Mouse (Mus musculus) naive thymus-derived CD4-positive, alpha-beta T cell, adult 2 months (primary cell): ENCODE results near the gene Cwc27.

Experiments used
- DNase-seq: peaks from one replicate; pipeline ENCODE4 v3.0.0-alpha.2; 2011; ENCODE audit warnings: low read depth

Cwc27 gene

DNA sequence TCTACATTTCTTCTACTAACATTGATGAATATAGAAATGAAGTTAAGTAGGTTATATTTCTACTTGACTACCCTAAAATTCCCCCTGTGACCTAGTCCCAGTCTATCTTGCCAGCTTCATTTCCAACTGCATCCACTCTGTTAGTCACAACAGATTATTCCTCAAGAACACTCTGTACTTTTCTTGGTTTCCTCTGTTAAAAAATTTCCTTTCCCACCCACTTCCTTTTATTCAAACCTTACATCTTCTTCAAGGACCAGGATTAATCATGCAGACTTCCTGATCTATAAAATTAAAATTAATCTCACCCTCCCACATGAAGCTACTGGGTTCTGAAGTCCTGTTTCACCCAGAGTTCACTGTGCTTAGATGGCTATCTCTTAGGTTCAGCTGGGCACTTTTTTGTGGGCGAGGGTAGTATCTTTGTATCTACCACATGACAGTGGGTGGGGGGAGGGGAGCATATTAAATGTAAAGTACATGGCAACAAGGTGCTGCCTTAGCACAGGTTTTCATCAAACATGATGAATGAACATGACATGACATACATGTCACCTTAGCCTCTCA lies 37.8 kb downstream of the Cwc27 start:
- no peak for DNase-seq

DNA sequence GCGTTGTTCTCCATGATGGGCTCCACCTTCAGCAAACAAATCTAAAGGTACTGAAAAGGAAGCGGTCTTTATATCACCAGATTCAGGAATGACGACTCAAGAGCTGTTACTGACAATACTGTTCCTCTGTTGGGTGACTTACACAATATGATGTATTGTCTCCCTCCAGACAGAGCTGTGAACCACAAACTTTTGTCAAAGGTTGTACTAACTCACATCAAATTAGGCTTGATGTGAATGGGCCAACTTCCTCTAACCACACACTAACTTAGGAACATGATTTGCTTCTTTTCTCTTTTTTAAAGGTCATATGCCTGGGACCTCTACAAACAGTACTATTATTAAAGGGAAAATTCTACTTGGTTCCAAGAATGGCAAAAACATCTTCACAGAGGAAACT lies 53.7 kb downstream of the Cwc27 start:
- DNase-seq = no peak

DNA sequence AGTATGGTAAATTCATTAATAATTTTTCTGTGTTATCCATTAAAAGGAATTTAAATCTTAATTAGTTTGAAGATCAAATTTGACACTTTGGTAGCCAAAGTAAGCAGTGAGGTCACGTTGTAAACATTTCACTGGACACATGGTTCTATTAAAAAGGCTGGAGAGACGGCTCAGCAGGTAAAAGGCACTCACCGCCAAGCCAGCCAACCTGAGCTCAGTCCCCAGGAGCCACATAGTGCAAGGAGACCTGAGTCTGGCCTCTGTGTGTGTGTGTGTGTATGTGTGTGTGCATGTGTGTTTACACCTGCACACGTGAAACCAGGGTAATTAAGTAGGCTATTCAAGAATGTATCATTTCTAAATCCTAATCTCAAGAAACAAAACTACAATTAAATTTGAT lies 54.5 kb downstream of the Cwc27 start:
- no peak for DNase-seq

DNA sequence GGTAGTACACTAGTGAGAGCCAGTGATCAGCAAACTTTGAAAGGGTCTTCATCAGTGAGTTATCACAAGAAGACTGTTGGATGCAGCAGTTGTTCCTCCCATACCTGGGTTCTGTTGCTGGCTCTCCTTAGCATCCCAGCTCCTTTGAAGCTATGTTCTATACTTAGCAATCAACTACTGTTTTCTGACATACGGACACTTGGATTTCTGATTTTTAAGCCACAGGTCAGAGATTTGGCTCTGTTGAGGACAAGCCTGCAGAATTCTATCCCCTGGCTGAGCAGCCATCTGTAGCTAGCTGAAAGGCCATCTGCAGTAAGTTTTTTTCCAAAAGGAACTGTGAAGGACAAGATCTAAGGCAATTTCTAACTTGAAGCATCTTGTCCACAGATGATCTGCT lies 57.6 kb downstream of the Cwc27 start:
- no peak for DNase-seq

DNA sequence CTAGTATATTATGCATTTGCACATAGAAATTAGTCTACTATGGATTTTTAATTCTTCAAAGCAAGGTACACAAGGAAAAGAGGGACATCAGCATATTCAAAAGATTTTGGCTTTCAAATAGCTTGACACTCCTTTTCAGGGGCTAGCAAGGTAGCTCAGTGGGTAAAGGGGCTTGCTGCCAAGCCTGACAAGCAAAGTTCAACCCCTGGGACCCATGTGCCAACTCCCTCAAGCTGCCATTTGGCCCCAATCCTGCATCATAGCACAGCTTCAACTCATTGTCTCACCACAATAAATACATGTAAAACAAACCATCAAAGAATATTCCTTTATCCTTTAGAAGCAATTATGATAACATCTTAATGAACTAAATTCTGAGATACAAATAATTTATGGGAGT lies 69.9 kb downstream of the Cwc27 start:
- DNase-seq = no peak

DNA sequence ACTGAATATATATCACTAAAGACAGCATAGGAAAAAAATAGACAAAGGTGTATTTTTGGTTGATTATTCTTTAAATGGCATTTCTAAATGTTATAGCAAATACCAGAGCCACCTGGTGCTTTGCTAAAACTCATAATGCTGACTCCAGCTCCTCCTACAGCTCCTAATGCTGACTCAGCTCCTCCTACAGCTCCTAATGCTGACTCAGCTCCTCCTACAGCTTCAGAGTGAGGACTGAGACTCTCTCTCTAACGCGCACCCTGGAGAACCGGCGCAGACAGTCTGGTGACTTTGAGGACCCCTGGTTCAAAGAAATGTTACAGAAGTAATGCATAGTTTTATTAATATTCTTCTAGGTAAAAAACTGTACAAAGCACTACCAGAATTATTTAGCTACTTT lies 74.1 kb downstream of the Cwc27 start:
- no peak for DNase-seq

DNA sequence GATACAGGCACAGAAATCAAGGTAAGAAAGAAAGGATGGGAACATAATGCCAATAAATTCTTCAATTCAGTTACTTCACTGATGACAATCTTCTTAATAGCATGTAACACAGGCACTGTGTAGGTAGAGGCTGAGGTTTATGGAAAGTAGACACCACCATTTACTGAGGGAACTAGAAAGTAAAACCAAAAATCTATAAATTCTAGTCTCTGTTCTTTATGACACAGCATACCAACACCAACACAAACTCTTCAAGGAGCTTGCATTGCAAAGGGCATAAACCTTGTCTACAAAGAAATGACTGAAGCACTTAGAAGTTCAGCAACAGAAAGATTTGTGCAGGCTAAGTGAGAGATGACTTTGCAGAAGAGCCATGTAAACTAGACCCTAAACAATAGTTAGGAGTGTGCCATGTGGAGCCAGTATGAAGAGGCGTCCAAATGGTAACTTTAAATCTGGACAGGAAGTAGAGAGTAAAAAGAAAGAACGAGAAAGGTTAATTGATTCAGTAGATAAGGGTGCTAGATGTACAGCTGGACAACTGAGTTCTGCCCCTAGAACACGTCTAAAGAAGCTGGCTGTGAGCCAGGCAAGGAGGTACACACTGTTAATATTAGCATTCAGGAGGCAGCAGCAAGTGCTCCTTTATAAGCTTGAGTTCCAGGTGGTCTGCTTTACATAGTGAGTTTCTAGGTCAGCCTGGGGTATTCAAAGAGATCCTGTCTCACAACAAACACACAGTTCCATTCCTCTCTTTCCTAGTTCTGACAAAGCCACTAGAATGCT lies 87.5 kb downstream of the Cwc27 start:
- no peak for DNase-seq

DNA sequence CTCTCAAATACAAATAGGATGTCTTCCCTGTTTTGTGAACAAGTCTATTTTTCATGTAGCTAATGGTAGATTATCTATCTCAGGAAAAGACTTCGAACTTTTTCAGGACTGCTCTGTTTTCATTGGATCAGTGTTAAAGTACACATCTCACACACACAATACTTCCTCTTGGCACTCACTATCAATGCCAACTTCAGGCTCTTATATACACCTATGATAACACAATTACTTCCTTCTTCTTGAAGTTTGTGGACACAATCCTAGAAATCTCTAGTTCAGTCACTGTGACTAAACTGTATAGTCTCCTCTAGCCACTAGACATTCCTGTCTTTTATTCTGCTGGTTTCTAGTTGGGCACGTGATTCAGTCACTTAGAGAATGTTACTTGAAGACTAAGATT lies 89.3 kb downstream of the Cwc27 start:
- no peak for DNase-seq

DNA sequence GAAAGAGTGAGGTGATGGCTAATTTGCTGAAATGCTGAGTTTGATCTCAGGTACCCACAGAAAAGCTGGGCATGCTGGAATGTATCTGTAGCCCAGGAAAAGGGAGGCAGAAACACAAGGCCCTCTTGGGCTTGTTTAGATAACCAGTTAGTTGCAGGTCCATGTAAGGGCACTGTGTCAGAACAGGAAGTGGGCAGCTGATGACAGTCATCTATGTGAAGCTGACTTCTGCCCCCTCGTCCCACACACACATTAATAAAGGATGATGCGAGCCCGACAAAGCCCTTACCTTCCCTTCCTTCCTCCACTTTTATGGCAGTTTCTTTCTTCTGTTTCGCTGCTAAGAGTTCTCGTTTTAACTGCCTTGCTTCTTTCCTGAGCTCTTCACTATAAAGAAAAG lies 96.8 kb downstream of the Cwc27 start:
- DNase-seq = no peak

DNA sequence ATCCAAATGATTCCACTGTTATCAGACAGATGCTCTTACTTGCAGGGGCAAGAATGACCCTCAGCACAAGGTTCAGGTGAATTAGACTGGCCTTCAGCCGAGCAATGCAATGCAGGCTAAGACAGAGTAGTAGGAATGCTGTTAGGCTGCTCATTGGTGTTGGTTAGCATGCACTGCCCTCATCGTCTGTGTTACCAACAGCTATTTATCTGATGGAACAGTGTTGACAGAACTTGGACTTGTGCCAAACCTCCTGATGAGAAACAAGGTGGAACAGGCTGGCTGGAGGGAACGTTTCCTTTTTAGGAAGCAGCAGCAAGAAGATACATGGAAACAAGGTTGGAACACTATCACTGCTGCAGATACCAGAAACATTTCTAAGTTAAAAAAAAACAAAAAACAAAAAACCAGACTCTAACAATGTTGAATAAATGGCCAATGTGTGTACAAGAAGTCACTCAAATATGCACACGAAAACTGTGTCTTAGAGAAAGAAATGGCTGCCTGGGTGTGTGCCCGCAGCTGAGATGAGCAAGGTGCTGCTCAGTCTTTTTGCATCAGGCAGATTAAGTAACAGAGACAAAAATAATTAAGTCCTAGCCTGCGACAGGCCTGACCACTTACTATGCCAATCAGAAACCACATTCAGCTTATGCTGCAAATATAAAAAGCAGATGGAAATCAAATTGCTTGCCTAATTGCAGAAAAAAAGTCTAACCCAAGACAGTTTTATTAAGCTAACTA lies 122.2 kb downstream of the Cwc27 start:
- DNase-seq = no peak

DNA sequence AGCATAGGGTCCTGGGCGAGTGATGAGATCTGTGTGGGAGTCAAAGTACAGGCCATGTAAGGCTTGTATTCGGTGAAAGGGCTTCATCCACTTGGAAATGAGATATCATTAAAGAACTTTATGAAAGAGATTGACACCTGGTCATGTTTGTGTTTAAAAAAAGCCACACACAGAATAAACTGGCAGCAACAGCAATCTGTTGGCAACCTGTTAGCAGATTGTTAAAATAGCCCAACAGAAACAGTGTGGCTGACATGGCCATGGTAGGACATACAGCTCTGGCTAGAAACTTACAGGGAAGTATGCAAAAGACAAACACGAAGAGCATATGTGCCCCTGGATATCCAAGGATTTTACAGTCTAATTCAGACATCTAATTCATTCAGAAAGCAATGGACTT lies 124.2 kb downstream of the Cwc27 start:
- no peak for DNase-seq

DNA sequence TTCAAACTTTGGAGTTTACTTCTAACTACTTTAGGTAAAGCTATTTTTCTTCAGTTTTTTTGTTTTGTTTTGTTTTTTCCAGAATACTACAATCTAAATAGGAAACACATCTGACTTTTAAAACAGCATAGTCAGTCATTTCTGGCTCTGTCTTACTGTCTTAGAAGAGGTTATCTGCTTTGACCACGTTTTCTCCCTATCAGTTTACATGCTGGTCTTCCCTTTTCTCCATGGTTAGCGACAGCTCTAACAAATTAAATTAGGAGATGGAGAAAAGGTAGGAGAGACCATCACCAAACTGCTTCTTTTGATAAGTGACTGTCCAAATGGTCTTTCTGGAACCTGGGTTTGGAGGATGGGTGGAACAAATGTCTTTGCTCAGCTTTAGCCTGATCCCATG lies 131.4 kb downstream of the Cwc27 start:
- no peak for DNase-seq

DNA sequence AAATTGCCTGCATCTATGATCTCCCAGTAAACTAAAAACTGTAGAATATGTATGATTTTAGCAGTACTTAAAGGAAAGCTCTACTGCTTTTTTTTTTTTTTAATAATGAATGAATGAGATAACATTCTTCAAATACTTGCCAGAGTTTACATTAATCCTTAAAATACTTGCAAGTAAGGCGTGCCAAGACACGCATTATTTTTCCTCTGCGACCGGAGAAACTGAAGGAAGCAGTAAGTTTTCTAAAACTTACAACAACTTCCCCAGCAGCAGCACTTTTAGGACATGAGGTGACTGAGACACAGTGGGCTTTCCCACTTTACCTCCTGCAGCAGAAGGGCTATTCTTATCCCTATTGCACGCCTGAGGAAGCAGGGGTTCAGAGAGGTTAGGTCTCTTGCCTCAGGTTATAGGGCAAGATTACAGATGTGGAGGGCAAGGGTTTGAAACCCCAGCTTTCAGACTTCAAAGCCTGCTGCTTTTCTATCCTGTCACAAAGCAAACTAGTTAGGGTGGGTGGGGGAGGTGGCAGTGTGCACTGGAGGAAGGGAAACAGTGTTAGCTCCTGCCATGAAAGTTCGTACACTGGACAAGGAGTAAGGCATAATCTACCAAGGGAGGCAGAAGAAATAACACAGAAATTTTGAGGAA lies 132.5 kb downstream of the Cwc27 start:
- no peak for DNase-seq

DNA sequence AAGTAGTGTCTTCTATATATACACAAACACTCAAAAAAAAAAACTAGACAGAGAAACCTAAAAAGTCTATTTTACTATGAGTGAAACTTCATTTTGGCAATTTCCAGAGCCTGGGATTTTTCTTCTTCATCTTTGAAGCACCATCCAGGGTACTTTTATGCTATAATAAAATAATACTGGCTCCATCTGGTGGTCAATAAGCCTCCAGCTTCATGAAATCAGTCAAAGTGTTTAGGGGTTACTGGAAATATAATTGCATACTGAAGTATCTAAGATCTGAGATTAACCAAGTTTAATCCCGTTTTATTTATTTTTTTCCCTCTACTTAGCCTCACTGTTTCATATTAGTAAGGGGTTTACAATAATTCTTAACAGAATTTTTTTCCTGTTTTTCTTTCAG lies 135.7 kb downstream of the Cwc27 start:
- DNase-seq = peak; percentile 28

DNA sequence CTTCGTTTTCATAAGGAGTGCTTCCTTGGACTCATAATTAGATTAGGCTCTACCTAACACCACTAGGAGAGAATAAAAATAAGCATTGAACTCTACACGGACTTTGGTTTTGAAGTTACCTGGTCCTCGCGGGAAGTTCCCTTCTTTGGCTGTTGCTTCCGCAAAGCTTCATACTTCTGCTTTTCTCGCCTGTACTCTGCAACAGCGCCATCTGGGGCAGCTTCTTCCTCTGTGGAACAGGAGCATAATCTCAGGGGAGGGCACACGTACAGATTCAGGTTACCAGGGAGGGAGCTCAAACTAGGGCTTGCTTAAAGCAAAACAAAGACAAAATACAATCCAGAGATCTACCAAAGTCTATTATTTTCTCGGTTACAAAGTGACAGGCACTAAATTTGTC lies 155.8 kb downstream of the Cwc27 start:
- no peak for DNase-seq

DNA sequence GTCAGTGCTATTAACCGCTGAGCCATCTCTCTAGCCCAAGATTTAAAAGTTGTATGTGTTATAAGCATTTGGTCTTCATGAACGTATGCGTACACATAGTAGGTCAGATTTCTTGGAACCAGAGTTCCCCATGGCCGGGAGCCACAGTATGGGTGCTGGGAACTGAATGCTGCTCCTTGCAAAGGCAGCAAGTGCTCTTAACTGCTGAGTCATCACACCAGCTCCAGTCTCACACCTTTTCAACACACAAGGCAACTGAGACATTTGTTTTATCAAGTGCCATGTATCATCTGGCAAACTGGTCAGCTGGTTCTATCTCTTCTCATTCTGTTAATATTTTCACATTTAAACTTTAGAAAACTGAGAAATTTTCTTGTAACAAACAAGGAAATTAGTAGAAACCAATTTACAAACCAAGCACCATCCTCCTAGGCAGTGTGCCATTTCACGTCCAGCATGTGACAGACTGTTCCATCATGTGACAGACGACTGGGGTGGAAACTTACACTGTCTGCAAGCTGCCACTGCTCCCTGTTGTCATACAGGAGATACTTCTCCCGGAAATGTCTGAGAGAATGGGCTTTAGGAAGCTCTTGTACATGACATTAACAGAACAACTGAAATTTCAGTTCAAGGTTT lies 156.8 kb downstream of the Cwc27 start:
- no peak for DNase-seq

DNA sequence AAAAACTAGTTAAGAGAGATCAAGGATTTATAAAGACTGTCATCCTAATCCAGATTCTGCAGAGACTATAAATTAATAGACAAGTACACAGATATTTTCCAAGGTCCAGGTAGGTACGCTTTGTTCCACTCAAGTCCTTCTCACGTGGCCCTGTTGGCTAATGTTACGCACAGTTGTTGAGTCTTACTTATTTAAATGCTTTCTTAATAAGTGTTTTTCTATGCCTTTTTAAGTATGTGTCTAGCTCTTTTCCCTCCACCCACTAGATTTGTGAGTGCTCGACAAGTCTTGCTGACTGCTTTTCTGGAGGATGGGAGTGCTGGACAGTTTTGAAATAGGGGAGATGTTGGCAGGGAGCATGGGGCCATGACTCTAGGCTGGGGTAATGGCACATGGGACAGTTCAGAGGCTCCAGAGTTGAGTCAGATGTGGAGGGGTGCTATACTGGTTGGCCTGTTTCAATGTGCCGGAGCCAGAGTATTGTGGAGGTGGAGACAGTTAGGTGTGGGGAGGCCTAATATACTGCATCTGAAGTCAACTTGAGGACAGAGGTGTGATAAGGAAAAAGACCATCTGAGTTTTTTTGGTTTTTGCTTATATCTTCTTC lies 160.2 kb downstream of the Cwc27 start:
- no peak for DNase-seq

DNA sequence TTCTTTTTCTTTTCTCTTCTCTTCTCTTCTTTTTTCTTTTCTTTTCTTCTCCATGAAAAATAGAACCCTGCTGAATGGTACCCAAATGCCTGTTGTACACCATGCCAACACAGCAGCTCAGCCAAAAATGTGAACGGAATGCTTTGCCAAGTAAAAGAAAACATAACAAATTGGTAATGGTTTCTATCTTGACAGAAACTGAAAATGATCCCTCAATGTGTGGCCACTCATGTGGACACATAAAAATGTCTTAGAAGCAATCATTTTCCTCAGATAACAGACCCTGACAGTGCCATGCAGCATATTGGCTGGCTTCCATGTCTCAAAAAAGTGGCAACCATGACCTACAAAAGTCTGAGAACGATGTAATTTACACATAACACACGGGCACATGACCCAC lies 161.8 kb downstream of the Cwc27 start:
- no peak for DNase-seq

DNA sequence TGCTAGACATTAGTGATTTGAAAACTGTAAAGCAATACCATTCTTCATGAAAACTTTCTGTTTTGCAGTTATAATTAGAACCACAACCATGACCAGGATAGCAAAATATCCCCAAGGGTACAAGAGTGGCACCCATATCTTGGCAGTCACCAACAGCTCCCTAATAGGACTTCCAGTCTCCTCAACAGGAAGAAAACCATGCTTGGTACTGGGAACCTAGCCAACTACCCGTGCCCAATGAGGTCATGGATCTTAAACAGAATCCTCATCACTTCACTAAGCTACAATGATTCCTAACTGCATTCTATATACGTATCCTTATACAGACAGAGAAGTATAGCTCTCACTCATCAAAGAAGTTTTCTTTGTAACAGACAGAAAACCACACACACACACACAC lies 165.2 kb downstream of the Cwc27 start:
- no peak for DNase-seq

DNA sequence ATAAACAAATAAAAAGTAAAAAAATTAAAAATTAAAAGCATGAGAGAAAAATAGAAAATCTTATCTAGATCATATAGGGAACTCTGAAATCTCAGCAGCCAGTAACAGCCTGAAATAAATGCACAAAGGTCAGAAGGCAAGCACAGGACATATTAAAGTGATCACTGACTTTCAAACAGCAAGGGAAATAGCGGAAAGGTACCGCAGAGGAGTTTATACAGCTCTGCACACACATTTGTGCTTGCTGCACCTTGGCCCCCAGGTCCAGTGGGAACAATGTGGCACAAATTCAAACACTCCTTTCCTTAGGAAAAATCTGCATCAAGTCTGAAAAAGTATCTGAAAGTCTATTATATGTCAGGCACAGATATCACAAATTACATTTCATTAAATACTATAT lies 166.3 kb downstream of the Cwc27 start:
- DNase-seq = no peak

DNA sequence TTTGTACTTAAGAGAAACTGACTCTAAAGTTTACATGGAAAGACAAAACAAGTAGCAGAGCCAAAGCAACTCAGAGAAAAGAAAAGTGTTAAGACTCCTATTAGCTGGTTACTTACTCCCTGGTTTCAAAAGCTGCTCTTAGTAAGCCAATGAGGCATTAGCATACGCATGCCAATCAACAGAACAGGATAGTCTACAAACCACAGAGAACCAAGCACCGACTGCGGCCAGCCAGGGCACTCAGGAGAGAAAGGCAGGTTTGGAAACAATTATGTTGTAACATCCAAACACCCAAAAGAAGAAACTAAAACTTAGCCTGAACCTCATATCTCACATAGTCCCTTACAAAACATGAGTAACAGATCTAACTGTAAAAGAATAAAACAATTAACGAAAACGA lies 166.8 kb downstream of the Cwc27 start:
- no peak for DNase-seq

DNA sequence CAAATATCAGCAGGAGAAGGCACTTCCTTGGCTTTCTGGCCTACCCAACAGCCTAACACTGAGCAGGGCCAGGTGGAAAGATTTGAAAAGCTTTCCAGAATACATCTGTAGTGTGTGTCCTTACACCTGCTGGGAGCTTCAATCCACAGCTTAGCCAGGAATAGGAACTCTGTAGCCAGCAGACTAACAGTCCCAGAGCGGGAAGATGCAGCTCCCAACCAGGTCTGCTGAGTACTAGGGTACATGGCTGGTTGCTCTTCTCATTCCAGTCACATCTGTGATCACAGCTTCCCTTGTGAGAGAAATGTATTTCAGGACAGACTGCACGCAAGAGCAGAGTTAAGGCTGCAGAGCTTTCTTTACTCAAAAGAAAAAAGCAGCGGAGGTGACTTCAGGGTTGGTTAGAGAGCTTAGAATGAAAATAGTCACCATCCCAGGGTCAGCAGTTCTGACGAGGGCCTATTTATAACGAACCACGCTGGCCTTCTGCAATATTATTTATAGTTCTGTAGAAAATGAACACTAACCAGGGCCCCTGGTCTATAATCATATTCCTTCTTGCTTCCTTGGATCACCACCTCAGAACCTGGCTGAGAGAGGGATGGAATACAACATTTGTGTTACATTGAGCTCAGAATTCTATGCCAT lies 171.0 kb downstream of the Cwc27 start:
- DNase-seq = no peak
